Mouse (Mus musculus): ENCODE results near the gene Sirpa. TPM values are rescaled to one million over a fixed set of nuclear protein-coding genes. Genes with fewer than 3 reads are reported as not detected.
A peak's percentile ranks its signal among the peaks of the same experiment; 100 is the strongest.

The Sirpa gene
- polyA plus RNA-seq, 1 experiment from 2014 or later = 35.7 TPM

GRCm38 (mm10) chr2:129622918-129623317 is 30.3 kb downstream of the Sirpa start:
- no peak overlapping the region for H3K4me3 ChIP-seq (replicated peaks; ENCODE audit: low read depth, low read length)
- WGBS = 95% methylated on average over 5 of the region's 5 CpGs
- H3K4me1 ChIP-seq (ENCODE audit: control insufficient read depth, insufficient read depth, low read length) = peaks cover 8% of the 10 kb centered on the region; the same call in 1 of the 2 replicates
- 0 out of 2 replicates have a peak, but pooled peaks cover 10% of the 10 kb centered on the region for H3K36me3 ChIP-seq (ENCODE audit: control insufficient read depth, insufficient read depth, low read length)
- H3K9ac ChIP-seq (replicated peaks; ENCODE audit: low read length) = no peak overlapping the region
- H3K9me3 ChIP-seq (ENCODE audit: control insufficient read depth, low read length) = no peaks in the 10 kb centered on the region
- no peak for DNase-seq
- ATAC-seq (ENCODE audit: low FRiP score, low TSS enrichment) = no peak
- H3K27ac ChIP-seq (replicated peaks; ENCODE audit: low read depth, low read length) = no peak overlapping the region
- H3K27me3 ChIP-seq (ENCODE audit: control insufficient read depth, insufficient read depth, low read length) = no peaks in the 10 kb centered on the region
- no peak overlapping the region for H3K4me2 ChIP-seq (ENCODE audit: low read length)

- no peak overlapping the region for H3K9ac ChIP-seq (replicated peaks; ENCODE audit: low read length)
- ATAC-seq (ENCODE audit: low FRiP score, low TSS enrichment) (no peak), DNase-seq (no peak)
- peaks cover 7% of the 10 kb centered on the region; the same call in 1 of the 2 replicates for H3K36me3 ChIP-seq (ENCODE audit: control insufficient read depth, insufficient read depth, low read length)
- H3K4me3 ChIP-seq (replicated peaks; ENCODE audit: low read depth, low read length) = no peak overlapping the region
- H3K4me2 ChIP-seq (ENCODE audit: low read length) = no peak overlapping the region
- WGBS = 90% methylated on average over 7 of the region's 7 CpGs
- H3K9me3 ChIP-seq (ENCODE audit: control insufficient read depth, low read length) = no peaks in the 10 kb centered on the region
- H3K27ac ChIP-seq (replicated peaks; ENCODE audit: low read depth, low read length) = no peak overlapping the region
- no peaks in the 10 kb centered on the region for H3K27me3 ChIP-seq (ENCODE audit: control insufficient read depth, insufficient read depth, low read length)
- H3K4me1 ChIP-seq (ENCODE audit: control insufficient read depth, insufficient read depth, low read length) = peaks cover 8% of the 10 kb centered on the region; the same call in 1 of the 2 replicates
Measured at GRCm38 (mm10) chr2:129623771-129624170, 31.1 kb downstream of the Sirpa start.

DNA sequence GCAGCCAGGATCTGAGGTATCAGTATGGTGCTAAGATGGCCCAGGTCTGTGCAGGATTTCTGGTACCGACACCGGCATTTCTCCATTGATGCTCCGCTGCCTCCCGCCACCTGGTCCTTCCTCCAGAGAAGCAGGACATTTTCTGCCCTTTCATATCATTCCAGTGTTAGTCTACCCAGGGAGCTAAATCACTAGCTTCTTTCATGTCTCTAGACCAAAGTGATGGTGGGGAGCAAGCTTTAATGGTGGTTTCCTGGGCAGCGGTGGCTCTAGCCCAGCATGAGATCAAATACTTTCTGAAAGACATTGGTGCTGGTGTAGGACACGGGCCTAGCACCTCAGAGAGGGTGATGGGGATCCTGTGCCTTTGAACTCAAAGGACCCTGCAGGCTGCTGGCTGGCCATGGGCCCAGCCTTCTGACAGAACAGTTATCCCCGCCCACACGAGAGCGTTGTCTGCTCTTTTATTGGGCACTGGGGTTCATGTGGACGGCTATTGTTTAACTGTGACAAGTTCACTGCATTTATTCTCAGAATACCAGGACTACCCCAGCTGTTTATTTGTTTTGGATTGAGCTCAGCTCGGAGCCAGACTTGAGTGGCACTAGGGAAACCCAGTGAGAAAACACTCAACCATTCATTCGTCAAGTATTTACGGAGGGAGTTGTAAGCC is 31.7 kb downstream of the Sirpa start:
- Histone ChIP-seq H3K36me3 (ENCODE audit: control insufficient read depth, insufficient read depth, low read length) (peaks cover 2% of the 10 kb centered on the region; the same call in 1 of the 2 replicates), H3K27ac (replicated peaks; ENCODE audit: low read depth, low read length) (peak overlapping the region; percentile 9; the same call in 1 of the 2 replicates), H3K4me3 (replicated peaks; ENCODE audit: low read depth, low read length) (no peak overlapping the region), H3K9me3 (ENCODE audit: control insufficient read depth, low read length) (no peaks in the 10 kb centered on the region), H3K4me2 (ENCODE audit: low read length) (no peak overlapping the region), H3K4me1 (ENCODE audit: control insufficient read depth, insufficient read depth, low read length) (peaks cover 8% of the 10 kb centered on the region; the same call in 1 of the 2 replicates), H3K27me3 (ENCODE audit: control insufficient read depth, insufficient read depth, low read length) (no peaks in the 10 kb centered on the region), H3K9ac (replicated peaks; ENCODE audit: low read length) (no peak overlapping the region)
- ATAC-seq (ENCODE audit: low FRiP score, low TSS enrichment) (peak; percentile 14; the same call in 1 of the 2 replicates), DNase-seq (peak; percentile 37)
- 62% methylated on average over 13 of the region's 13 CpGs for WGBS

- H3K27ac ChIP-seq (replicated peaks; ENCODE audit: low read depth, low read length) = peak overlapping the region; percentile 9; the same call in 1 of the 2 replicates
- H3K4me1 ChIP-seq (ENCODE audit: control insufficient read depth, insufficient read depth, low read length) = peaks cover 8% of the 10 kb centered on the region; the same call in 1 of the 2 replicates
- peaks cover 6% of the 10 kb centered on the region for H3K36me3 ChIP-seq (ENCODE audit: control insufficient read depth, insufficient read depth, low read length)
- H3K4me3 ChIP-seq (replicated peaks; ENCODE audit: low read depth, low read length) = no peak overlapping the region
- peak; percentile 21 for DNase-seq
- H3K27me3 ChIP-seq (ENCODE audit: control insufficient read depth, insufficient read depth, low read length) = no peaks in the 10 kb centered on the region
- no peak overlapping the region for H3K4me2 ChIP-seq (ENCODE audit: low read length)
- WGBS = 65% methylated on average over 6 of the region's 6 CpGs
- ATAC-seq (ENCODE audit: low FRiP score, low TSS enrichment) = peak; percentile 50; the same call in 1 of the 2 replicates
- H3K9ac ChIP-seq (replicated peaks; ENCODE audit: low read length) = no peak overlapping the region
- no peaks in the 10 kb centered on the region for H3K9me3 ChIP-seq (ENCODE audit: control insufficient read depth, low read length)
Measured at GRCm38 (mm10) chr2:129624956-129625355, 32.3 kb downstream of the Sirpa start.

DNA sequence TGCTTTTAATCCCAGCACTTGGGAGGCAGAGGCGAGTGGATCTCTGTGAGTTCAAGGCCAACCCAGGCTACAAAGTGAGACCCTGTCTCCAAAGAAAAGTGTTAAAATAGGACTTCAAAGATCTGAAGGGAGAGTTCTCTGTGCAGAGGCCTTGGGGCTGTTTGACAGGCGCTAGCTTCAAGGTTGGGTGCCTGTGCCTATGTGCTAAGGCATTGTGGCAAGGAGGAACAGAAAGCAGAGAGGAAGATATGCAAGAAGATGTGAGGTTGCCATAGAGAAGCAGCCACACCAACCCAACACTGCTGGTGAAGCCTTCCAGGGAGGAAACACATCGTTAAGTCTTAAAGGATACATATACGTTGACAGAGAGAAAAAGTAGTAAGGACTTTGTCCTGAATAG is 33.2 kb downstream of the Sirpa start:
- WGBS = 89% methylated on average over 4 of the region's 4 CpGs
- no peak for DNase-seq

GRCm38 (mm10) chr2:129626621-129627061 is 34.0 kb downstream of the Sirpa start:
- H3K9me3 ChIP-seq (ENCODE audit: control insufficient read depth, low read length) = no peaks in the 10 kb centered on the region
- ATAC-seq (ENCODE audit: low FRiP score, low TSS enrichment) (no peak), DNase-seq (no peak)
- H3K36me3 ChIP-seq (ENCODE audit: control insufficient read depth, insufficient read depth, low read length) = peaks cover 17% of the 10 kb centered on the region
- H3K4me2 ChIP-seq (ENCODE audit: low read length) = no peak overlapping the region
- no peak overlapping the region for H3K27ac ChIP-seq (replicated peaks; ENCODE audit: low read depth, low read length)
- no peaks in the 10 kb centered on the region for H3K27me3 ChIP-seq (ENCODE audit: control insufficient read depth, insufficient read depth, low read length)
- no peak overlapping the region for H3K9ac ChIP-seq (replicated peaks; ENCODE audit: low read length)
- H3K4me3 ChIP-seq (replicated peaks; ENCODE audit: low read depth, low read length) = no peak overlapping the region
- 76% methylated on average over 4 of the region's 4 CpGs for WGBS
- peaks cover 8% of the 10 kb centered on the region; the same call in 1 of the 2 replicates for H3K4me1 ChIP-seq (ENCODE audit: control insufficient read depth, insufficient read depth, low read length)

More for the DNA sequence above, 33.2 kb downstream of the Sirpa start:
- Histone ChIP-seq H3K9ac (replicated peaks; ENCODE audit: low read length) (no peak overlapping the region), H3K36me3 (ENCODE audit: control insufficient read depth, insufficient read depth, low read length) (peaks cover 13% of the 10 kb centered on the region), H3K4me2 (ENCODE audit: low read length) (no peak overlapping the region), H3K4me1 (ENCODE audit: control insufficient read depth, insufficient read depth, low read length) (peaks cover 8% of the 10 kb centered on the region; the same call in 1 of the 2 replicates), H3K9me3 (ENCODE audit: control insufficient read depth, low read length) (no peaks in the 10 kb centered on the region), H3K27me3 (ENCODE audit: control insufficient read depth, insufficient read depth, low read length) (no peaks in the 10 kb centered on the region), H3K27ac (replicated peaks; ENCODE audit: low read depth, low read length) (no peak overlapping the region), H3K4me3 (replicated peaks; ENCODE audit: low read depth, low read length) (no peak overlapping the region)
- no peak for ATAC-seq (ENCODE audit: low FRiP score, low TSS enrichment)

- Histone ChIP-seq H3K9ac (replicated peaks; ENCODE audit: low read length) (no peak overlapping the region), H3K4me2 (ENCODE audit: low read length) (no peak overlapping the region), H3K36me3 (ENCODE audit: control insufficient read depth, insufficient read depth, low read length) (peaks cover 17% of the 10 kb centered on the region), H3K9me3 (ENCODE audit: control insufficient read depth, low read length) (no peaks in the 10 kb centered on the region), H3K27me3 (ENCODE audit: control insufficient read depth, insufficient read depth, low read length) (no peaks in the 10 kb centered on the region), H3K27ac (replicated peaks; ENCODE audit: low read depth, low read length) (no peak overlapping the region), H3K4me1 (ENCODE audit: control insufficient read depth, insufficient read depth, low read length) (peaks cover 8% of the 10 kb centered on the region; the same call in 1 of the 2 replicates), H3K4me3 (replicated peaks; ENCODE audit: low read depth, low read length) (no peak overlapping the region)
- DNase-seq (no peak), ATAC-seq (ENCODE audit: low FRiP score, low TSS enrichment) (no peak)
- WGBS = 89% methylated on average over 5 of the region's 5 CpGs
Measured at GRCm38 (mm10) chr2:129627133-129627532, 34.5 kb downstream of the Sirpa start.

GRCm38 (mm10) chr2:129627811-129628210 is 35.2 kb downstream of the Sirpa start:
- Histone ChIP-seq H3K4me1 (ENCODE audit: control insufficient read depth, insufficient read depth, low read length) (peaks cover 8% of the 10 kb centered on the region; the same call in 1 of the 2 replicates), H3K9ac (replicated peaks; ENCODE audit: low read length) (no peak overlapping the region), H3K4me3 (replicated peaks; ENCODE audit: low read depth, low read length) (no peak overlapping the region), H3K27ac (replicated peaks; ENCODE audit: low read depth, low read length) (no peak overlapping the region), H3K27me3 (ENCODE audit: control insufficient read depth, insufficient read depth, low read length) (no peaks in the 10 kb centered on the region), H3K9me3 (ENCODE audit: control insufficient read depth, low read length) (no peaks in the 10 kb centered on the region), H3K36me3 (ENCODE audit: control insufficient read depth, insufficient read depth, low read length) (peaks cover 17% of the 10 kb centered on the region), H3K4me2 (ENCODE audit: low read length) (no peak overlapping the region)
- ATAC-seq (ENCODE audit: low FRiP score, low TSS enrichment) (no peak), DNase-seq (no peak)
- WGBS = 82% methylated on average over 13 of the region's 13 CpGs
